Mouse (Mus musculus): ENCODE measurements around the gene Rsbn1l.

DNA sequence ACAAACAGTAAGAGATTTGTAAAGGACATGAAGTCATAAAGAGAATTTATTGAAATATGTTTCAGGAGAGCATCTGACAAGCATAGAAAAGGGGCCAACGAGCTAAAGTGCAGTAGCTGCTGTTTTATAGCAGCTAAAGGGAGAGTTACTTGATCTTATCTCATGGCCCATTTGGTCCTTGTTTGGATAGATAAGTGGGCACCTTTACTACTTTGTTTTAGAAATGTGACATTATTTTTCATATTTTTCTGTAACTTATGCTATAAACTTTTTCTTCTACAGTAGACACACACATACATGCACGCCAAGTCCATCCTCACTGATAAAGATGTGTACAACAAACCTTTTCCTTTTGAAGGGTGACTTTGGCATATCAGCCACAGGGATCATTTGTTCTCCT lies 50.8 kb downstream of the Rsbn1l start:
- TF ChIP-seq POLR2A (IDR thresholded peaks at IDR 0.05; ENCODE audit: insufficient read length, low read depth) (no peak), REST (IDR thresholded peaks at IDR 0.05; ENCODE audit: insufficient read depth, insufficient read length) (no peak), USF1 (IDR thresholded peaks at IDR 0.05; ENCODE audit: low read depth) (no peak), E2F4 (IDR thresholded peaks at IDR 0.05; ENCODE audit: insufficient read depth) (no peak)

Measured in myocyte (in vitro differentiated cells).